Comparison of ENCODE assay signal across 7 mouse cellular contexts in genomic region chr19:6277661-6278438, GRCm38 (mm10). TPM values are rescaled to one million over a fixed set of nuclear protein-coding genes. Genes with fewer than 3 reads are reported as not detected.
DNase-seq lines count a peak whose midpoint lies in the region; ATAC-seq and TF ChIP-seq lines count a peak whose summit lies in the region.

No protein-coding gene starts in this region.

- H3K27me3 ChIP-seq in lung, postnatal 0 days (replicated peaks; ENCODE audit: insufficient read depth, low read length) = no peaks in the 10 kb centered on the region

- H3K36me3 ChIP-seq in lung, postnatal 0 days (ENCODE audit: insufficient read depth, low read length) = peaks cover 25% of the 10 kb centered on the region; the same call in 1 of the 2 replicates

- H3K4me2 ChIP-seq in lung, postnatal 0 days (replicated peaks; ENCODE audit: low read depth, low read length) = peak overlapping the region; percentile 81

- intact Hi-C loops in left cerebral cortex, postnatal 4 days (cut with DNase I) = no loop called here

- peak overlapping the region; percentile 94 for H3K27ac ChIP-seq in lung, postnatal 0 days (ENCODE audit: low read length)

- H3K9me3 ChIP-seq in lung, postnatal 0 days (ENCODE audit: low read length) = no peaks in the 10 kb centered on the region

- H3K9ac ChIP-seq in lung, postnatal 0 days (replicated peaks; ENCODE audit: low read depth) = peak overlapping the region; percentile 83

- peak overlapping the region; percentile 88 for H3K4me3 ChIP-seq in lung, postnatal 0 days (ENCODE audit: low read depth, low read length)

- peak; percentile 16; the same call in 1 of the 2 replicates for ATAC-seq in common myeloid progenitor, adult 5-6 weeks (replicated peaks; ENCODE audit: low read depth, poor library complexity, severe bottlenecking)
- peak; percentile 52 for ATAC-seq in granulocyte monocyte progenitor cell, adult 5-6 weeks (replicated peaks; ENCODE audit: poor library complexity, severe bottlenecking)
- peak; percentile 81 for ATAC-seq in lung, postnatal 0 days

- TF ChIP-seq EP300 in lung, postnatal 0 days (IDR thresholded peaks at IDR 0.05) = peak; percentile 87

- no peak for TF ChIP-seq CTCF in lung, postnatal 0 days (IDR thresholded peaks at IDR 0.05)

- WGBS in lung, postnatal 0 days = 3% methylated on average over 10 of the region's 10 CpGs

- peak; percentile 72 for DNase-seq in WW6 (ENCODE audit: low read depth, low spot score)
- DNase-seq in kidney, adult 18-20 months = peak; percentile 85
- peak; percentile 98 for DNase-seq in lung, postnatal 0 days (ENCODE audit: low spot score)
- peak; percentile 40 for DNase-seq in ovary, postnatal 10 days (ENCODE audit: low spot score)
- no peak for DNase-seq in left cerebral cortex, postnatal 4 days

- peaks cover 26% of the 10 kb centered on the region; the same call in 1 of the 2 replicates for H3K4me1 ChIP-seq in lung, postnatal 0 days (ENCODE audit: insufficient read depth, low read depth, low read length)

RNA-seq across cellular contexts. Expression of gene Ehd1, which starts 1.3 kb away (rescaled TPM):
- 15.6 and 16.8 TPM in 2 replicates for total RNA-seq in common myeloid progenitor, adult 5-6 weeks (2017)
- total RNA-seq in granulocyte monocyte progenitor cell, adult 5-6 weeks (2014; fragmentation: Nextera tagmentation) = 20.4 and 20.6 TPM in 2 replicates
- total RNA-seq in granulocyte monocyte progenitor cell, adult 5-6 weeks (2017) = 16.2 and 21.6 TPM in 2 replicates
- 115 and 119 TPM in 2 replicates for polyA plus RNA-seq in lung, postnatal 0 days (2015; fragmentation: Nextera tagmentation; extraction: Ambion mirVana)
- total RNA-seq in left cerebral cortex, postnatal 4 days (2021) = 10 to 100 TPM; 87.1 to 87.7 TPM

RNA-seq across cellular contexts. Expression of gene Cdc42bpg, which starts 28.4 kb away (rescaled TPM):
- 2.6 and 2.9 TPM in 2 replicates for total RNA-seq in common myeloid progenitor, adult 5-6 weeks (2017)
- 2.6 and 4.1 TPM in 2 replicates for total RNA-seq in granulocyte monocyte progenitor cell, adult 5-6 weeks (2014; fragmentation: Nextera tagmentation)
- 3.6 and 4.4 TPM in 2 replicates for total RNA-seq in granulocyte monocyte progenitor cell, adult 5-6 weeks (2017)
- polyA plus RNA-seq in lung, postnatal 0 days (2015; fragmentation: Nextera tagmentation; extraction: Ambion mirVana) = 2.8 and 3.2 TPM in 2 replicates
- total RNA-seq in left cerebral cortex, postnatal 4 days (2021) = 1 to 10 TPM; 5.0 to 5.7 TPM

RNA-seq across cellular contexts. Expression of gene Atg2a, which starts 36.4 kb away (rescaled TPM):
- total RNA-seq in common myeloid progenitor, adult 5-6 weeks (2017) = 10.7 and 12.6 TPM in 2 replicates
- total RNA-seq in granulocyte monocyte progenitor cell, adult 5-6 weeks (2014; fragmentation: Nextera tagmentation) = 18.3 and 30.9 TPM in 2 replicates
- total RNA-seq in granulocyte monocyte progenitor cell, adult 5-6 weeks (2017) = 5.5 and 8.3 TPM in 2 replicates
- 5.1 and 5.9 TPM in 2 replicates for polyA plus RNA-seq in lung, postnatal 0 days (2015; fragmentation: Nextera tagmentation; extraction: Ambion mirVana)
- total RNA-seq in left cerebral cortex, postnatal 4 days (2021) = 10 to 100 TPM; 29.3 to 29.7 TPM

RNA-seq across cellular contexts. Expression of gene Ppp2r5b, which starts 42.2 kb away (rescaled TPM):
- 2.6 and 4.2 TPM in 2 replicates for total RNA-seq in common myeloid progenitor, adult 5-6 weeks (2017)
- total RNA-seq in granulocyte monocyte progenitor cell, adult 5-6 weeks (2014; fragmentation: Nextera tagmentation) = 3.0 and 3.1 TPM in 2 replicates
- 1.9 and 3.7 TPM in 2 replicates for total RNA-seq in granulocyte monocyte progenitor cell, adult 5-6 weeks (2017)
- polyA plus RNA-seq in lung, postnatal 0 days (2015; fragmentation: Nextera tagmentation; extraction: Ambion mirVana) = 20.2 and 21.6 TPM in 2 replicates
- 100 to 1,000 TPM; 189 to 193 TPM for total RNA-seq in left cerebral cortex, postnatal 4 days (2021)

RNA-seq across cellular contexts. Expression of gene Gpha2, which starts 51.7 kb away (rescaled TPM):
- total RNA-seq in common myeloid progenitor, adult 5-6 weeks (2017) = 0.14 TPM in 1 of 2 replicates, not detected in the other
- total RNA-seq in granulocyte monocyte progenitor cell, adult 5-6 weeks (2014; fragmentation: Nextera tagmentation) = not detected in 2 replicates
- total RNA-seq in granulocyte monocyte progenitor cell, adult 5-6 weeks (2017) = not detected in 2 replicates
- 0.49 and 0.55 TPM in 2 replicates for polyA plus RNA-seq in lung, postnatal 0 days (2015; fragmentation: Nextera tagmentation; extraction: Ambion mirVana)
- not detected for total RNA-seq in left cerebral cortex, postnatal 4 days (2021)

Comparison
In these comparisons a context has a peak if more than half of its experiments do, and no peak if none do; other contexts are left out.
1. ATAC-seq: peak in every context shown above with its lines; median percentile 81 in lung, postnatal 0 days; 52 in granulocyte monocyte progenitor cell, adult 5-6 weeks; 16 in common myeloid progenitor, adult 5-6 weeks.